Mouse (Mus musculus): ENCODE measurements around the gene Fryl. TPM values are rescaled to one million over a fixed set of nuclear protein-coding genes. Genes with fewer than 3 reads are reported as not detected.
A peak's percentile ranks its signal among the peaks of the same experiment; 100 is the strongest.
"Not testable (repeated sequence)": the region's sequence is repeated elsewhere in the genome, so short reads cannot be mapped to it uniquely, and the experiment has no call there.

Fryl gene
- total RNA-seq, 2 experiments from 2014 or later: 44.1 to 45.3 TPM

GRCm38 (mm10) chr5:73103657-73104056 is 152.8 kb downstream of the Fryl start:
- no peak for DNase-seq

DNA sequence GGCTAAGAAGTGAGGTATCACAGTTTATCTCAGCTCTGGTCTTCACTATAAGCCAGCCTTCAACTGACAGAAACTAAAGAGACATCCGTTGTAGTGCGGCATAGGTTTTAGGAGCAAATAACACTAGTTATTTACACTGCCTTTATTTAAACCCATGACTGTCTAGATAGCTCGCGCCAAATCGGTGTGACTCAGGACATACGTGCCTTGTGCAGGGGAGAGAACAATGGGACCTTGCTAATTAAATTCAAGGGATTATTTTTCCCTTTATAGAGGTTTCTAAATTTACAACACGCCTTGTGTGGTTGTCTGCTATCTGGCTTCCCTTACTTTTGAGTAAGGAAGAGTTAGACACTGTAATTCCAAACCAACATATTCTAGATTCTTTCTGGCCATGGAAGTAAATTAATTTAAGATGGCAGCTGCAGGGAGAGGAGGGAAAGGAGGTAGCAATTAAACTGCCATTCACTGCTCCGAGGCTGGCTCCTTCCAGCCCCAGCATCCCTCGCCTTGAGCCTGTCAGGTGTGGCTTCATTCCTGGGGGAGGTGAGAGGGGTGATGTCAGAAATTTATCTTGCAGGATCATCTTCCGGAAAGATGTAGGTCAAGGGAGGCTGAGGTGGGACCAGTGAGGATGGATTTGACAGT is 154.0 kb downstream of the Fryl start:
- no peak for DNase-seq

GRCm38 (mm10) chr5:73092236-73092635 is 164.2 kb downstream of the Fryl start:
- no peak for DNase-seq

- DNase-seq: no peak
These were observed 167.3 kb downstream of the Fryl start for GRCm38 (mm10) chr5:73089158-73089557.

DNA sequence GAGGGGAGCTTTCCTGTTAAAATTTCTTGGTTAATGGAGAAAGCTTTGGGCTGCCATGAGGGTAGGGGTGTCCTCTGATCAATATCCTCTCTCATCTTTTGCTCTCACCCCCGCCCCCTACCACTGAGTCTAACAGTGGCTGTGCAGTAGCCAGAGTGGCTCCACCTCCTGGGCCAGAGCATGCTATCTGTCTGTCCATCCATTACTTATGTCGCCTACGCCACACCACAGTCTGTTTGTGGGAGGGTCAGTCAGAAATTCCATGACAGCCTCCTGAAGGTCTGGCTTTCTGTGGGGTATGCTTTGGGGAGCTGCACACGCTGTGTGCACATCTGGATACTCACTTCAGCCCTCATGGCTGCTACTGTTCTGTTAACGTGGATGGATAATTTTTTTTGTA is 174.9 kb downstream of the Fryl start:
- DNase-seq: no peak

DNA sequence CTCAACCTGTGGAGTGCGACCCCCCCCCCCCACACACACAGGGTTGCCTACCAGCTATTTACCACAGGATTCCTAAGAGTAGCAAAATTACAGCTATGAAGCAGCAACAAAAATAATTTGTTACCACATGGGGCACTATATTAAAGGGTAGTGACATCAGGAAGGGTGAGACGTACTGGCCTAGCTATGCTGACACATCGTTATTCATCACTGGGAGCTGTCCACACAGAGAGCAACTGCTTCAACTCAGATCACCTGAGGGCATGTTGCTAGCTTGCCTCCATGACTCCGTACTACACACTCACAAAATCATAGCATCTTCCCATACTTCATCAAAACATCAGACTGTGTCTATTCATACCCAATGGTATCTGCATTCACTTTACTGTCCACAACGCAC is 176.6 kb downstream of the Fryl start:
- DNase-seq: no peak

DNA sequence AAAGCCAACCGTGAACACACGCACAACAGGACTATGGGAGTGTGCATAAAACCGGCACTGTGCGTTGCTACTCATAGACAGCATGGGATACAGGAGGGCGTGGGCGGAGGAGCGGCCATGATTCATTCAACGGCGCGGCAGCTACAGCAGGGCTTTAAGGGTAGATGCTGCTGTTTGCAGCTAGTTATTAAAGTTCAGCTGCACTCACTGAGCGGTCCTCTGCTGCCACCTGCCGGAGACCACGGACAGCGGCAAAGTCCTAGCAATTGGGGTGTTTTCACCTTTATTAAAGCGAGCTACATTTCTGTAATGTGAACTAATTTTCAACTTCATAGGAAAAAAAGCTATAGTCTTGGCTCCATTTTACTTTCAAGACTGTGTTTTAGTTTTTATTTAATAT is 185.1 kb downstream of the Fryl start:
- DNase-seq: peak; percentile 86 to 91

GRCm38 (mm10) chr5:73066946-73067345 is 189.5 kb downstream of the Fryl start:
- DNase-seq: no peak

- no peak for DNase-seq
These were observed 192.4 kb downstream of the Fryl start for GRCm38 (mm10) chr5:73063768-73064669.

DNA sequence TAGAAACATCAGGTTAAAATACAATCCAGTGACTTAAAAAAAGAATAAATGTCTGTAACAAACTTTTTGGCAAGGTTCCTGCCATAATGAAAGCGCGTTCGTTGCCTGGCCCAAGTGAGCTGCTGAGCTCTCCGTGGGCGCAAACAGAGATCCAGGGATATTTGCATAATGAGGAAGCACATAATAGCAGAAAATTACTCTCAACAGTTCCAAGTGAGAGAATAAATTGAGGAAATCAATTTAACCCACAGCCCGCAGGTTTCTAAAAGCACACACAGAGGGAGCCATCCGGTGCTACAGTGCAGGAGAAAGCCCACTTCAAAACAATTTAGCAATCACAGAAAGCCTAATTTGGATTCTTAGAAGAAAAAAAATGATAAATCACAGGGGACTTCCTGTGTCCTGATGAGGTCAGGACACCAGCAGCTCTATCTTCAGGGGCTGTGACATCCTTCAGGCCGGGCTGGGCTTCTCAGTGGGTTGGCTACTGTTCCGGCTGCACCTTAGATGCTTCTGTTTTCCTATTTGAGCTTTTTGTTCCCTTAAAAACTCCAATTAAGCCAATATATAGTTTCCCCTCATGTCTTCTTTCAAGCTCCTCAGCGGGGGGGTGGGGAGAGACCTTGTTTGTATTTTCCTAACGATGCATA is 194.8 kb downstream of the Fryl start:
- DNase-seq: no peak

GRCm38 (mm10) chr5:73056937-73057336 is 199.5 kb downstream of the Fryl start:
- DNase-seq: no peak

GRCm38 (mm10) chr5:73056457-73056856 is 200.0 kb downstream of the Fryl start:
- DNase-seq: no peak

GRCm38 (mm10) chr5:73053933-73054332 is 202.5 kb downstream of the Fryl start:
- DNase-seq: no peak

DNA sequence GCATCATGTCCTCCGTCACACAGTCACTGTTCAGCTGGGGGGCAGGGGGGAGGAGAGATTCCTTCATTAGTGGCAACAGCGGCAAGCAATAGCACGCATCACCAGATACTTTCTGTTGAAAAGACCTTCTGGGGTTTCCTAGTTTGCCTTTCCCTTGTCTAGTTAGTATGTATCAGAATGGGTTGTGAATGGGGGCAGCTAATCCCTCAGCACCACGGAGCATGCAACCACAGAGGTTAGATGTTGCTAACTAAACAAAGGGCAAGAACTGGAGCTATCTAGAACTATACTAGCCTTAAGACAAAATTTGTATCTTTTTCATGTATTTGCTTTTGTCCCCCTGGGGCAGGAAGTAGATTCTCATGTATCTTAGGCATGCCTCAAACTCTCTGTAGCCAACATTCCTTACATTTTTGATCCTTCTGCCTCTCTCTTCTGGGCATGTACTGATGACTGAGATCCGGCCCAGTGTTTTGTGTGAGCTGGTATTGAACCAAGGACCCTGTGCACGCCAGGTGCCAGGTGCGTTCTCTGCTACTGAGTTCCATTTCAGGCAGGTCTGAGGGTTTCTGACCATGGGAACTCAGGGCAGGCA is 208.7 kb downstream of the Fryl start:
- DNase-seq: no peak

- no peak for DNase-seq
These were observed 212.4 kb downstream of the Fryl start for GRCm38 (mm10) chr5:73044055-73044454.

GRCm38 (mm10) chr5:73032481-73032880 is 223.9 kb downstream of the Fryl start:
- no peak for DNase-seq

DNA sequence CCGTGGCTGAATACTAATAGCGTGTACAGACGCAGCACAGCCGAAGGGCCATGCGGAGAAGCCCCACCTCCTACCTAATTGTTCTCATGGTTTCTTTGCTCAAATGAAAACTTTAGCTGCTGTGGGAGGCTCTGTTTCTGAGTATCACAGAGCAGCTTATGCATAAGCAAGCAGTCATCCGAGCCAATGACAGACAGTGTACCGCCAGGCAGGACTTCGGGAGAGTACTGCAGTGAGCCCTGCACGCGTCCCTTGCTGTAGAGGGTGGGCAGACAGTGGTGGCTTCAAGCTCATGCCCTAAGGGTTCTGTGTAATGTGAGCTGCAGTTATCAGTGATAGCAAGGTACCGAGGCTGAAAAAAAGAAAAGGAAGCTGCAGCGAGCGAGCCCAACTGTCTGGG is 227.8 kb downstream of the Fryl start:
- DNase-seq: no peak

GRCm38 (mm10) chr5:73023801-73024200 is 232.6 kb downstream of the Fryl start:
- DNase-seq: no peak

DNA sequence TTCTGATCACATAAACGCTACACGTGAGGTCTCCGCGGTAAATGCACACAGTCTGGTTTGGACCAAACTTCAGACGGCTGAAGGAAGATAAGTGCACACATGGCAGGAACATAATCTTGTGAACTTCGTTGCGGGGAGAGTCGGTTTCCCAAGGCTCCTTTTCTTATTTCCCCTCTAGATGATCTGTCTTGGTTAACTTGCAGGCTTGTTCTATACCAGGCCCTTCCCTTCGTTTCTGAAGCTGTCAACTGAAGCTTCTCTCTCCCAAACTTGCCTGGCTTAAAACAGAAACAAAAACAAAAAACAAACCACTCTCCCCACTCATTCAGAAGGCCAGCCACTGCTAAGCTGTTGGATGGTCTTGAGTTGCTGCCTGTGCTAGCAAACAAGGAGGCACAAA is 241.7 kb downstream of the Fryl start:
- DNase-seq: no peak

- peak in 1 of 2 experiments; percentile 6 for DNase-seq
These were observed 242.7 kb downstream of the Fryl start for GRCm38 (mm10) chr5:73013611-73014287.

GRCm38 (mm10) chr5:73012884-73013610 is 243.4 kb downstream of the Fryl start:
- DNase-seq: not testable (repeated sequence)

Measured in adrenal gland, postnatal 36 days (tissue).